Mouse (Mus musculus): Measurements from ENCODE around the gene Olfr328.
"Not testable (repeated sequence)": the region's sequence is repeated elsewhere in the genome, so short reads cannot be mapped to it uniquely, and the experiment has no call there.

- TF ChIP-seq CTCF (IDR thresholded peaks at IDR 0.05; ENCODE audit: borderline replicate concordance, control insufficient read depth, extremely low read depth, insufficient read depth, low read length, poor library complexity); POLR2A (IDR thresholded peaks at IDR 0.05; ENCODE audit: control insufficient read depth, extremely low read depth, insufficient read depth, low read length, poor library complexity): not testable (repeated sequence)
Measured at GRCm38 (mm10) chr11:58518916-58519315, 36.5 kb downstream of the Olfr328 start.
